Mouse (Mus musculus) heart, embryonic 12.5 days (tissue): Measurements from ENCODE around the gene Rpl36al. TPM values are rescaled to one million over a fixed set of nuclear protein-coding genes. Genes with fewer than 3 reads are reported as not detected.
A peak's percentile ranks its signal among the peaks of the same experiment; 100 is the strongest.

Experiments used
- ATAC-seq: fragments of 200-750 bp; cut with Nextera tagmentation; 2 replicates; pipeline ENCODE4 v1.8.0; 2017; ENCODE audit warnings: moderate TSS enrichment, moderate library complexity; ENCODE audit not compliant: insufficient number of reproducible peaks, low FRiP score
- H3K27ac ChIP-seq: fragments of 300-500 bp; sonication (generic); 2 replicates; pipeline ENCODE4 v1.5.1; 2016; ENCODE audit warnings: mild to moderate bottlenecking, moderate library complexity; ENCODE audit not compliant: poor library complexity, severe bottlenecking
- H3K27me3 ChIP-seq: fragments of 300-500 bp; sonication (generic); replicated peaks from 2 replicates; pipeline ENCODE4 v1.6.1; 2016; ENCODE audit warnings: mild to moderate bottlenecking, moderate library complexity
- H3K36me3 ChIP-seq: fragments of 300-500 bp; sonication (generic); 2 replicates; pipeline ENCODE4 v1.6.1; 2016; ENCODE audit warnings: mild to moderate bottlenecking, moderate library complexity
- H3K4me1 ChIP-seq: fragments of 300-500 bp; sonication (generic); replicated peaks from 2 replicates; pipeline ENCODE4 v1.6.1; 2016; ENCODE audit warnings: mild to moderate bottlenecking
- H3K4me2 ChIP-seq: fragments of 300-500 bp; sonication (generic); 2 replicates; pipeline ENCODE4 v1.6.1; 2016; ENCODE audit warnings: mild to moderate bottlenecking, moderate library complexity
- H3K4me3 ChIP-seq: fragments of 300-500 bp; sonication (generic); 2 replicates; pipeline ENCODE4 v1.5.1; 2016; ENCODE audit warnings: mild to moderate bottlenecking
- H3K9ac ChIP-seq: fragments of 300-500 bp; sonication (generic); 2 replicates; pipeline ENCODE4 v1.6.1; 2016; ENCODE audit warnings: mild to moderate bottlenecking, moderate library complexity
- H3K9me3 ChIP-seq: fragments of 300-500 bp; sonication (generic); replicated peaks from 2 replicates; pipeline ENCODE4 v1.6.1; 2016; ENCODE audit warnings: mild to moderate bottlenecking, moderate library complexity
- WGBS: fragments of 180-500 bp; shearing (Covaris S2); methylation state at CpG from one replicate; pipeline ENCODE4 v1.1.7; 2016; 5-methylcytosine and 5-hydroxymethylcytosine counted together
- polyA plus RNA-seq: library from polyadenylated mRNA; unstranded; fragments of >200 nt; fragmentation: Nextera tagmentation; extraction: Ambion mirVana; gene quantifications from 2 replicates; pipeline ENCODE4 v1.2.1, GENCODE M21; 2016

The Rpl36al gene
- polyA plus RNA-seq, 1 experiment from 2014 or later = 579 TPM

- Histone ChIP-seq H3K4me2 (no peak overlapping the region), H3K36me3 (peaks cover 70% of the 10 kb centered on the region), H3K27me3 (no peaks in the 10 kb centered on the region), H3K4me1 (0 out of 2 replicates have a peak, but pooled peaks cover 3% of the 10 kb centered on the region), H3K4me3 (no peak overlapping the region), H3K9me3 (no peaks in the 10 kb centered on the region), H3K27ac (no peak overlapping the region), H3K9ac (no peak overlapping the region)
- no peak for ATAC-seq
- WGBS = 86% methylated on average over 18 of the region's 18 CpGs
These were observed 26.4 kb upstream of the Rpl36al start for GRCm38 (mm10) chr12:69210056-69210979.

- no peaks in the 10 kb centered on the region for H3K27me3 ChIP-seq
- 83% methylated on average over 2 of the region's 2 CpGs for WGBS
- H3K9me3 ChIP-seq = no peaks in the 10 kb centered on the region
- H3K4me3 ChIP-seq = no peak overlapping the region
- peaks cover 61% of the 10 kb centered on the region for H3K36me3 ChIP-seq
- H3K27ac ChIP-seq = no peak overlapping the region
- no peak overlapping the region for H3K4me2 ChIP-seq
- 0 out of 2 replicates have a peak, but pooled peaks cover 3% of the 10 kb centered on the region for H3K4me1 ChIP-seq
- H3K9ac ChIP-seq = no peak overlapping the region
- no peak for ATAC-seq
These were observed 24.6 kb upstream of the Rpl36al start for GRCm38 (mm10) chr12:69208520-69208919.

- no peak overlapping the region for H3K4me2 ChIP-seq
- no peak for ATAC-seq
- no peaks in the 10 kb centered on the region for H3K27me3 ChIP-seq
- H3K36me3 ChIP-seq = peaks cover 62% of the 10 kb centered on the region
- no peak overlapping the region for H3K9ac ChIP-seq
- 0 out of 2 replicates have a peak, but pooled peaks cover 3% of the 10 kb centered on the region for H3K4me1 ChIP-seq
- WGBS = 93% methylated on average over 7 of the region's 7 CpGs
- H3K4me3 ChIP-seq = no peak overlapping the region
- no peaks in the 10 kb centered on the region for H3K9me3 ChIP-seq
- no peak overlapping the region for H3K27ac ChIP-seq
These were observed 24.0 kb upstream of the Rpl36al start for GRCm38 (mm10) chr12:69207926-69208325.

GRCm38 (mm10) chr12:69207396-69207795, 23.5 kb upstream of the Rpl36al start:
- 0 out of 2 replicates have a peak, but pooled peaks cover 3% of the 10 kb centered on the region for H3K4me1 ChIP-seq
- no peak for ATAC-seq
- 87% methylated on average over 8 of the region's 8 CpGs for WGBS
- H3K4me2 ChIP-seq = no peak overlapping the region
- H3K9me3 ChIP-seq = no peaks in the 10 kb centered on the region
- H3K27me3 ChIP-seq = no peaks in the 10 kb centered on the region
- no peak overlapping the region for H3K4me3 ChIP-seq
- H3K9ac ChIP-seq = no peak overlapping the region
- no peak overlapping the region for H3K27ac ChIP-seq
- H3K36me3 ChIP-seq = peaks cover 61% of the 10 kb centered on the region

GRCm38 (mm10) chr12:69204052-69204833, 20.4 kb upstream of the Rpl36al start, which contains the start of gene Gm49384:
TSS of gene Gm49384 (minus strand) at chr12:69204267.
- WGBS = 87% methylated on average over 16 of the region's 16 CpGs
- H3K4me1 ChIP-seq = peaks cover under 1% of the 10 kb centered on the region
- peak; percentile 36; the same call in 1 of the 2 replicates for ATAC-seq
- H3K27me3 ChIP-seq = no peaks in the 10 kb centered on the region
- H3K36me3 ChIP-seq = peaks cover 60% of the 10 kb centered on the region
- no peak within 1 kb of the TSS for H3K9ac ChIP-seq
- H3K27ac ChIP-seq = no peak within 1 kb of the TSS
- no peak within 1 kb of the TSS for H3K4me2 ChIP-seq
- no peaks in the 10 kb centered on the region for H3K9me3 ChIP-seq
- no peak within 1 kb of the TSS for H3K4me3 ChIP-seq

GRCm38 (mm10) chr12:69198985-69199384, 15.1 kb upstream of the Rpl36al start:
- Histone ChIP-seq H3K4me2 (peak overlapping the region; percentile 11; the same call in 1 of the 2 replicates), H3K9ac (no peak overlapping the region), H3K36me3 (peaks cover 39% of the 10 kb centered on the region), H3K4me3 (0 out of 2 replicates have a peak overlapping the region, but pooled peaks have one; percentile 1), H3K27ac (no peak overlapping the region), H3K4me1 (peaks cover 17% of the 10 kb centered on the region), H3K27me3 (no peaks in the 10 kb centered on the region), H3K9me3 (no peaks in the 10 kb centered on the region)
- ATAC-seq = no peak

- peak within 1 kb of the TSS; percentile 93 for H3K4me3 ChIP-seq
- peaks cover 33% of the 10 kb centered on the region for H3K36me3 ChIP-seq
- ATAC-seq = peak; percentile 38
- peak within 1 kb of the TSS; percentile 90 for H3K27ac ChIP-seq
- H3K9ac ChIP-seq = peak within 1 kb of the TSS; percentile 96
- peaks cover 17% of the 10 kb centered on the region for H3K4me1 ChIP-seq
- H3K9me3 ChIP-seq = no peaks in the 10 kb centered on the region
- no peaks in the 10 kb centered on the region for H3K27me3 ChIP-seq
- 0% methylated on average over 18 of the region's 18 CpGs for WGBS
- H3K4me2 ChIP-seq = peak within 1 kb of the TSS; percentile 98
These were observed 14.3 kb upstream of the Rpl36al start, which contains the start of gene Dnaaf2 for GRCm38 (mm10) chr12:69198164-69198535. TSS of gene Dnaaf2 (minus strand) at chr12:69198429.

- no peaks in the 10 kb centered on the region for H3K27me3 ChIP-seq
- H3K27ac ChIP-seq = peak overlapping the region; percentile 90
- WGBS = under 1% methylated on average over 93 of the region's 94 CpGs
- H3K9me3 ChIP-seq = no peaks in the 10 kb centered on the region
- H3K4me2 ChIP-seq = peak overlapping the region; percentile 98
- H3K4me1 ChIP-seq = peaks cover 17% of the 10 kb centered on the region
- peak; percentile 74 for ATAC-seq
- H3K36me3 ChIP-seq = peaks cover 29% of the 10 kb centered on the region
- peak overlapping the region; percentile 93 for H3K4me3 ChIP-seq
- peak overlapping the region; percentile 96 for H3K9ac ChIP-seq
These were observed 13.7 kb upstream of the Rpl36al start for GRCm38 (mm10) chr12:69197378-69198163.

- H3K4me1 ChIP-seq = peaks cover 17% of the 10 kb centered on the region
- peak within 1 kb of the TSS; percentile 90 for H3K27ac ChIP-seq
- peak; percentile 81 for ATAC-seq
- H3K9me3 ChIP-seq = no peaks in the 10 kb centered on the region
- H3K4me3 ChIP-seq = peak within 1 kb of the TSS; percentile 93
- H3K27me3 ChIP-seq = no peaks in the 10 kb centered on the region
- H3K36me3 ChIP-seq = peaks cover 24% of the 10 kb centered on the region
- H3K4me2 ChIP-seq = peak within 1 kb of the TSS; percentile 98
- WGBS = under 1% methylated on average over 75 of the region's 75 CpGs
- H3K9ac ChIP-seq = peak within 1 kb of the TSS; percentile 96
These were observed 12.8 kb upstream of the Rpl36al start, which contains the start of gene Gm49383 for GRCm38 (mm10) chr12:69196444-69197377. TSS of gene Gm49383 (minus strand) at chr12:69197104.
